Mouse (Mus musculus): ENCODE results near the gene Acoxl. TPM values are rescaled to one million over a fixed set of nuclear protein-coding genes. Genes with fewer than 3 reads are reported as not detected.

Acoxl gene
- polyA plus RNA-seq, 1 experiment from 2014 or later: 0.14 TPM

DNA sequence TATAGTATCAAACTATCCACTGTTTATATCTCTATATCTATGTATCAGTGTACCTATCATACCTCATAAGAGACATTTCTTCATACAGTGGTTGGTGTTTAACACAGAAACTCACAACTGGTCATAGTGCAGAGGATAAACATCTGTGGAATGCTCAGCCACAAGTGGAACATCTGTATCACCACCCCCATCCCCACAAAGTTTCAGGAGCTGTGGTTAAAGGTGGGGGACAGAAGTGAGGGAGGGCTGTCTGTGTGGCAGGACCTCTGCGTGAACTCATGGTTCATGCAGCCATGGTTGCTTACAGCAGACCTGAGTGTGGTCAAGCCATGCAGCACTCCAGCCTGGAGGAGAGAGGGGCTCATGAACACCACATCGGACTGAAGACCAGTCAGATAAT, 234.9 kb downstream of the Acoxl start:
- Histone ChIP-seq H3K9me3 (no peaks in the 10 kb centered on the region), H3K27me3 (no peaks in the 10 kb centered on the region), H3K36me3 (no peaks in the 10 kb centered on the region), H3K4me2 (replicated peaks) (no peak overlapping the region), H3K4me1 (no peaks in the 10 kb centered on the region), H3K4me3 (no peak overlapping the region), H3K27ac (replicated peaks) (no peak overlapping the region), H3K9ac (replicated peaks) (no peak overlapping the region)
- WGBS: 95% methylated on average over 2 of the region's 2 CpGs
- ATAC-seq (replicated peaks): no peak

DNA sequence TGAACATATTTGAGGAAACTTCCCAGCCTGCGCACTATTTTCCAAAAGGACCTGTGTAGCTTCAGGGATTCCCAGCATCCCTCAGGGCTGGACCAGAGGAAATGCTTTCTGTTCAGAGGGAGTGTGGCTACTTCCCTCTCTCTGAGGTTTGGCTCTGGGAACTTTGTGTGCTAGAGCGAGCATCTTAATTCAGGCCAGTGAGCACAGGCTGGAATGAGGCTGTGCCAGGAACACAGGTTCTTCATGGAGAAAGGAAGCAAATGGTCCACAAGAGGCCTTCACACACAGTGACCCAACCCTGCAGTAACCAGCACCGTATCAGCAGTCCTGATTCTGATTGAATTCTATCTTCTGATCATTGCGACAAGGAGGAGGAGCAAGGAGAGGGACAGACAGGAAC, 238.3 kb downstream of the Acoxl start:
- no peak overlapping the region for H3K9ac ChIP-seq (replicated peaks)

DNA sequence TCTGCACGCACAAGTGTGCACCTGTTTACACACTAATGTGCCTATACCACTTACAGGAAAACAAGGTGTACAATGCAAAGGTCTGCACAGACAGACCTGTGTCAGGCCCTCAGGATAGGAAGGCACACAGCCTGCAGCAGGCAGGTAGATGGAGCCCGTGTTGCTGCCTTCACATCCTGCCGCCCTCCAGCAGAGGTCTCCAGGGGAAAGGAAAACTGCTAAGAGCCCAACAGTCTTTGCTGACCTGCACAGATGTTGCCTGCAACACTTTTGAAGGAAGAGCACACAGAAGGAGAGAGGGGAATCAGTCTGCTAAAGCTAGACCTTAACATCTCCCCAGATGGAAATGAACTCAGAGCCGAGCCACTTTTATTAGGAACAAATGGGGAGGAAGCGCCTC, 240.2 kb downstream of the Acoxl start:
- no peak overlapping the region for H3K4me3 ChIP-seq

More for the DNA sequence above, 238.3 kb downstream of the Acoxl start:
- 83% methylated on average over 4 of the region's 4 CpGs for WGBS
- no peak overlapping the region for H3K4me2 ChIP-seq (replicated peaks)
- H3K27me3 ChIP-seq: no peaks in the 10 kb centered on the region
- no peaks in the 10 kb centered on the region; the same call in 1 of the 2 replicates for H3K4me1 ChIP-seq
- H3K36me3 ChIP-seq: no peaks in the 10 kb centered on the region
- H3K4me3 ChIP-seq: no peak overlapping the region
- H3K27ac ChIP-seq (replicated peaks): no peak overlapping the region
- ATAC-seq (replicated peaks): no peak
- H3K9me3 ChIP-seq: no peaks in the 10 kb centered on the region

DNA sequence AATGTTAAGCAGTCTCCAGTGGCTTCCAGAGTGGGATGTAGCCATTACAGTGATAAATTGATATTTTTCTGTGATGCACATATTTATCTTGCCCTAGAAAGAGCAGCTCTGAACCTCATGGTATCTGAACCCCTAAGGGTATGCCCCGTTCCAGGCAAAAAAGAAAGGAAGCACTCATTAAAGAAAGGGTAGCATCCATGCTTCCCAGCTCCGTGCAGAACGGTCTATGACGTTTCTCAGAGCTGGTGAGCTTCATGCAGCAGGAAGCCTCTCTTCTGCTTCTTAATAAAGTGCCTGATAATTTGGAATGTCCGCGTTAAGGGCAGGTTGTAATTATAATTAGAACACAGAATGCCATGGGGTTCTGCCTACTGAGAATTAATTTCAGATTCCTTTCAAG, 240.6 kb downstream of the Acoxl start:
- ATAC-seq (replicated peaks): no peak
- Histone ChIP-seq H3K4me3 (no peak overlapping the region), H3K4me2 (replicated peaks) (0 out of 2 replicates have a peak overlapping the region, but pooled peaks have one; percentile 6), H3K9me3 (no peaks in the 10 kb centered on the region), H3K9ac (replicated peaks) (no peak overlapping the region), H3K27me3 (no peaks in the 10 kb centered on the region), H3K36me3 (no peaks in the 10 kb centered on the region), H3K27ac (replicated peaks) (no peak overlapping the region), H3K4me1 (no peaks in the 10 kb centered on the region; the same call in 1 of the 2 replicates)
- WGBS: 28% methylated on average over 6 of the region's 6 CpGs

More for the DNA sequence above, 240.2 kb downstream of the Acoxl start:
- no peaks in the 10 kb centered on the region; the same call in 1 of the 2 replicates for H3K4me1 ChIP-seq
- 0 out of 2 replicates have a peak overlapping the region, but pooled peaks have one; percentile 6 for H3K4me2 ChIP-seq (replicated peaks)
- H3K27ac ChIP-seq (replicated peaks): no peak overlapping the region
- peak; percentile 60 for ATAC-seq (replicated peaks)
- H3K27me3 ChIP-seq: no peaks in the 10 kb centered on the region
- WGBS: 47% methylated on average over 5 of the region's 5 CpGs
- no peak overlapping the region for H3K9ac ChIP-seq (replicated peaks)
- no peaks in the 10 kb centered on the region for H3K36me3 ChIP-seq
- H3K9me3 ChIP-seq: no peaks in the 10 kb centered on the region

DNA sequence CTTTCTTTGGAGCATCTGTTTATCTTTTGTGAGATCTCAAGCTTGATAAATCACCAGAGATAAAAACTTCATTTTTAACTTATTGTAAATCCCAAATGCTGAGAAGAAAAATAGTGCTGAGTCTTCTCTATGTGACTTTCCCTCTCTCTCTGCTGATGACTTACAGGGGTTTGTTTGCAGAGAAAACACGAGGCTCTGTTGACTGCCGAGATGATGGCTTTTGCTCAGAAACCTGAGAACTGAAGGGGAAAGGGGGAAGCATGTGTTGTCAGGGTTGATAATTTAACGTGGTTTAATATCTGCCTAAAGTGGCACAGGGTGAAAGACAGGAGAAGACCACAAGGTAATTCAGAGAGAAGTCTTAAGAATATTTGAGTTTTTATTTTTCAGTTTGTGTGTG, 245.2 kb downstream of the Acoxl start:
- H3K4me3 ChIP-seq: no peak overlapping the region
- H3K27me3 ChIP-seq: no peaks in the 10 kb centered on the region
- H3K36me3 ChIP-seq: no peaks in the 10 kb centered on the region
- WGBS: 63% methylated on average over 3 of the region's 3 CpGs
- ATAC-seq (replicated peaks): no peak
- H3K9ac ChIP-seq (replicated peaks): no peak overlapping the region
- no peaks in the 10 kb centered on the region; the same call in 1 of the 2 replicates for H3K4me1 ChIP-seq
- no peak overlapping the region for H3K4me2 ChIP-seq (replicated peaks)
- no peaks in the 10 kb centered on the region for H3K9me3 ChIP-seq
- H3K27ac ChIP-seq (replicated peaks): no peak overlapping the region

DNA sequence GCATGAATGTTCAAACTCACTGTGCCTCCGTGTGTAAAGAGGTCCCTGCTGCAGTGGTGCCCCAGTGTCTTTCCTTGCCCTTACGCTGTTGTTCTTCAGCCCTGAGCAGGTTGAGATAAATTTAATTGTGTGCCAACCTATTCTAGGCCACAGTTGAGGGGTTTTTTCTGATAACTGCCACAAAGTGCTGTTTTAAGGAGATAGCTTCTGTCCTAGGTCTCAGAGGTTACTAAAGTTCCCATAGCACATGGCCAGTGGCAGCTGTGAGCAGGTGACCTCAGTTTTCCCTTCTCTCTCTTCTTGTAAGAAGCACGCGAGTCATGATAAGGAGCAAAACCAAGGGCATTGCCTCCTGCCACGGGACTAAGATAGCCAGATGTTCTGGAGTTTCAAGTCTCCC, 245.9 kb downstream of the Acoxl start:
- H3K4me3 ChIP-seq: no peak overlapping the region
- H3K4me2 ChIP-seq (replicated peaks): no peak overlapping the region
- no peak overlapping the region for H3K9ac ChIP-seq (replicated peaks)
- H3K9me3 ChIP-seq: no peaks in the 10 kb centered on the region
- no peaks in the 10 kb centered on the region for H3K27me3 ChIP-seq
- H3K36me3 ChIP-seq: no peaks in the 10 kb centered on the region
- no peaks in the 10 kb centered on the region for H3K4me1 ChIP-seq
- ATAC-seq (replicated peaks): no peak
- no peak overlapping the region for H3K27ac ChIP-seq (replicated peaks)
- 90% methylated on average over 5 of the region's 5 CpGs for WGBS

DNA sequence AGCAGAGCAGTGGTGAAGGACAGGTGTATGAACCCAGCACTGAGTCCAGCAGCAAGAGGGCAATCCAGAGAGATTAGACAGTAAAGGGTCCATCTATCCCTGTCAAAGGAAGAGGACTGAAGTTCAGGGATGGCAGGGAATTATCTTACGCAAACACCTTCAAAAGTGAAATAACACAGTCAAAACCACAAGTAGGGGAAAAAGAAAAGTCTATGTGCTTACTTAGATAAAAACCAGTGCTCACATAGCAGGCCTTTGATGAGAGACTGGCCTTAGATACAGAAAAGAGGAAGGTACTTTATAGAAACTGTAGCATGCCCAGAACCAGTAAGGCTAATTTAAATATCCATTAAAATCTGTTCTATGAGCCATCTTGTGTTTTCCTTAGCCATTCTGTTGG, 246.8 kb downstream of the Acoxl start:
- Histone ChIP-seq H3K27me3 (no peaks in the 10 kb centered on the region), H3K4me2 (replicated peaks) (no peak overlapping the region), H3K9me3 (no peaks in the 10 kb centered on the region), H3K9ac (replicated peaks) (no peak overlapping the region), H3K4me1 (no peaks in the 10 kb centered on the region), H3K4me3 (no peak overlapping the region), H3K36me3 (no peaks in the 10 kb centered on the region), H3K27ac (replicated peaks) (no peak overlapping the region)
- WGBS: 100% methylated on average over 1 of the region's 1 CpGs
- ATAC-seq (replicated peaks): no peak

DNA sequence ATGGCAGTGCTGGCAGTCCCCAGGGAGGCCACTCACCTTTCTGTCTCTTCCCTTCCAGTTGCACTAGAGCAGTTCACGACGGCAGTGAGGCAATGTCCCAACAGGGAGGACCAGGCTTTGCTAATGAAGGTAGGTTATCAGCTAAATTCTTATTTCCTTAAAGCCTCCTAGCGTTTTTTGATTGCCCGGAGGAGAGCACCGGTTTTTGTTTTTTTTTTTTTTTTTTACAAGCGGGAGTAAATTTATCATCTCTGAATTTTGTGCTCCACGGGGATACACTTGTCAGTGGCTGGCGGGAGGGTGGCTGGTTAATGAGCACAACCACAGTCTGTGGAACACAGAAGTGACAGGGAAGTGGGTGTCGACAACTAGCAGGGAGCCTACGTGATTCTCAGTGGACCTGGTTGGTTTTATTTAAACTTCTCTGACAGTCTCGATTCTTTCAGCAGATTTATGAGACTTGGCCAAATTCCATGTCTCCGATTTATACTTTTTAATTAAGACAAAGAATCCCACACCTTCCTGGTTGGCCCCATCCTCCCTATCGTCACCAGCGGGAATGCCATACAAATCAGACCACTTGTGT, 247.7 kb downstream of the Acoxl start:
- Histone ChIP-seq H3K27me3 (no peaks in the 10 kb centered on the region), H3K4me1 (no peaks in the 10 kb centered on the region), H3K4me2 (replicated peaks) (no peak overlapping the region), H3K27ac (replicated peaks) (no peak overlapping the region), H3K9ac (replicated peaks) (no peak overlapping the region), H3K4me3 (no peak overlapping the region), H3K9me3 (no peaks in the 10 kb centered on the region), H3K36me3 (no peaks in the 10 kb centered on the region)
- no peak for ATAC-seq (replicated peaks)
- 65% methylated on average over 14 of the region's 14 CpGs for WGBS

DNA sequence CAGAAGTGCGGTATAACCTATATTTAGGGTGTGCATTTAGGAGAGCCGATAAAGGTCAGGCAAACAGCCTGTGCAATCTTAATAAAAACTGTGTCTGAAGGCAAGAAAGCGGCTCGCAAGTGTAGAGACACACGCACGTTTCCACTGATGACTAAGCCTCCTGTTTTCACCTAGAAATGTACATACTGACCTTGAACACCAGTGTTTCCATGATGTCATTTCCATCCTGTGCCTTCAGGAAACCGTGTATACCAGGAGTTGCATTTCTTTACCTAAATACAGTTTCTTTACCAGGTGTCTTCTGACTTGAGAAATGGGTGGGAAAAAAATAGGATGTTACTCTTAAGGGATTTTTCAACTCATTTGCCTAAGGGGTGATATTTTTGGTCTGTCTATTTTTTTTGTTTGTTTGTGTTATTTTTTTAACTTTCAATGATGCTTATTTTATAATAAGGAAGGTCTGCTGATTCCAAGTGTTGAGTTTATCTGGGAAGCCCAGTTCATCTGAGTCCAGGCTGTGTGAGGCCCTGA, 248.4 kb downstream of the Acoxl start:
- H3K4me1 ChIP-seq: 0 out of 2 replicates have a peak, but pooled peaks cover 3% of the 10 kb centered on the region
- H3K27me3 ChIP-seq: no peaks in the 10 kb centered on the region
- ATAC-seq (replicated peaks): no peak
- no peaks in the 10 kb centered on the region for H3K9me3 ChIP-seq
- no peak overlapping the region for H3K27ac ChIP-seq (replicated peaks)
- WGBS: 91% methylated on average over 7 of the region's 7 CpGs
- H3K4me3 ChIP-seq: no peak overlapping the region
- no peak overlapping the region for H3K4me2 ChIP-seq (replicated peaks)
- no peak overlapping the region for H3K9ac ChIP-seq (replicated peaks)
- H3K36me3 ChIP-seq: no peaks in the 10 kb centered on the region

DNA sequence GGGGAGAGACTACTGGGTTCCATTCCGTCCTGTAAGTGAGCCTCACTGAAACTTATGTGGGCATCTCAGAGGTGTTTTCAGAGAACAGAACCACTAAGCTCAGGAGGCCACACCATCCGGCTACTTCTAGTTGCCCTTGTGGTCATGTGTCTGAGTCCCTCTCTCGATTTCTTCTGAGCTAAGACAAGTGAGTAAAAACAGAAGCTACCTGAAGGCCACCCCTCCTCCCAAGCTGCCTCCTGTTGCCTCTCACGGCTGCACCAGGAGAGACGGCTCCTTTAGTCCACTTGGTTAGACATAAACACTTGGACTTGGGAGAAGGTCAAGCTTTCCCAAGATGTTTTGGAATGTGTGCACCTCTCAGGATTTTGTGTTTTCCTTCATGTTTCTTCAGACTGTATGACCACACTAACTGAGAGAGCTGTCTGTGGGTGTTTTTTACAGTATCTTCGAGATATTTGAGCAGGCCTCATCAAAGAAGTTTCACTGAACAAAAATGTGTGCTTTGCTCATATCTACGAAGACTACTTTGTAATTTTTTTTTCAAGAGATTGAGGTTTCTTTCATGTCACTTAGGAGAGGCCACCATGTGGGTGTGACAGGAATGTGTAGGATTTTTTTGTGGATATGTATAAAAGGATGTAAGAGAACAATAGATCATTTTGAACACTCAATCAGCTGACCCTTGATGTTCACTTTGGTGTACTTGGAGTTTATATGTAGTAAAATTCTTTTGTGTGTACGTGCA, 249.3 kb downstream of the Acoxl start:
- Histone ChIP-seq H3K27ac (replicated peaks) (no peak overlapping the region), H3K9ac (replicated peaks) (no peak overlapping the region), H3K4me2 (replicated peaks) (no peak overlapping the region), H3K36me3 (no peaks in the 10 kb centered on the region), H3K27me3 (no peaks in the 10 kb centered on the region), H3K4me3 (no peak overlapping the region), H3K4me1 (0 out of 2 replicates have a peak, but pooled peaks cover 4% of the 10 kb centered on the region), H3K9me3 (no peaks in the 10 kb centered on the region)
- 89% methylated on average over 8 of the region's 8 CpGs for WGBS
- no peak for ATAC-seq (replicated peaks)

DNA sequence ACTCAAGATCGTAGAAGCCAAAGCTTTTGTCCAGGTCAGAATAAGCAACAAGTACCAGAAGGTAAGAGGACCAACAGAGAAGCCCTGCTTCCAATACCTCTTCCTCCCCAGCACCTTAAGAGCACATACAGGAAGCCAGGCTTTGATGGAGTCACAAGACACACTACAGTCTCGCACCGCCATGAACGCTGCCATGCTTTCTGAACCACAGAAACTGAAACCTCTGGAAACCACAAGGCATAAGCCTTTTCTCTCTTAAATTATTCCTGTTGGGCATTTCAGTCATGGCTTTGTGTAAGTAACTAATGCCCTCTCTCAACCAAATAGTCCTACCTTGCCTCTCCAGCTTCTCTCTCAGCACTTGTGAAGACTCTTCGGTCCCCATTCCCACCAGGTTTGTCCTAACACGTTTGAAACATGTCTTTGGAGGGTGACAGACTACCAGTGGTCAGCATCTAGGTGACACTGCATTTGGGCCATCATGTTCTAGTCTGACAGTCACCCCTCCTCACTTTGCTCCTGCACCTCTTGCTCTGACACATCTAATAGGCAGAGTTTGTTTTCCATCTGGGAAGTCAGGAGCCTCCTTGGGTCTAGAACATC, 251.7 kb downstream of the Acoxl start:
- H3K4me1 ChIP-seq: 0 out of 2 replicates have a peak, but pooled peaks cover 4% of the 10 kb centered on the region
- H3K27me3 ChIP-seq: no peaks in the 10 kb centered on the region
- no peak overlapping the region for H3K9ac ChIP-seq (replicated peaks)
- no peak for ATAC-seq (replicated peaks)
- H3K4me3 ChIP-seq: no peak overlapping the region
- H3K27ac ChIP-seq (replicated peaks): no peak overlapping the region
- 96% methylated on average over 6 of the region's 6 CpGs for WGBS
- no peaks in the 10 kb centered on the region for H3K36me3 ChIP-seq
- H3K4me2 ChIP-seq (replicated peaks): no peak overlapping the region
- no peaks in the 10 kb centered on the region for H3K9me3 ChIP-seq

Measured in forebrain, embryonic 15.5 days (tissue).